Comparison of ENCODE assay signal across 8 mouse cellular contexts in the genomic region with DNA sequence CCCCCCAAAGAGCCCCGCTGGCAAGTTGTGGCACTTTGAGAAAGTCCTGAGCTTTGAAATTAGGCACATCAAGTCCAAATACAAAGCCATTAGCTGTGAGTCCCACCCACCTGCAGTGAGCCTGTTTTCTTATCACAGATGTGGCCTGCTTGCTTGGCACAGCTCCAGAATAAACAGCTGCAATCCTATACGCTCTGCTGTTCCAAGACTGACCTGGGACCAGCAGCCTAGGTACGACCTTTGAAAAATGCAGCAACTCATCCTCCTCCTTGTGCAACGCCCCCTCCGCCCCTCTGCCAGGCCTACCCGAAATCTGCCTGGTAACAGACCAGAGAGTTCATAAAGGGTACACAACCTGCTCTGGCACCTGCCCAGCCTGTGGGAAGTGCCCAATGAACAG.
DNase-seq lines count a peak whose midpoint lies in the region; ATAC-seq and TF ChIP-seq lines count a peak whose summit lies in the region.

No protein-coding gene starts in this region.

- peak overlapping the region; percentile 37; the same call in 1 of the 2 replicates for H3K27ac ChIP-seq in forebrain, embryonic 11.5 days (ENCODE audit: low read depth, low read length)
- H3K27ac ChIP-seq in liver, adult 2 months (replicated peaks; ENCODE audit: insufficient read depth, low read depth, low read length), result peak overlapping the region; percentile 9
- H3K27ac ChIP-seq in neural tube, embryonic 12.5 days, result no peak overlapping the region
- H3K27ac ChIP-seq in left cerebral cortex, adult 2 months, result no peak overlapping the region

- no peaks in the 10 kb centered on the region for H3K79me2 ChIP-seq in liver, adult 2 months (ENCODE audit: control insufficient read depth, insufficient read depth, low read length)

- WGBS in forebrain, embryonic 11.5 days, result 39% methylated on average over 6 of the region's 6 CpGs
- 23% methylated on average over 6 of the region's 6 CpGs for WGBS in liver, adult 2 months
- 48% methylated on average over 6 of the region's 6 CpGs for WGBS in neural tube, embryonic 12.5 days

- no peak for TF ChIP-seq POLR2A in liver, adult 2 months (IDR thresholded peaks at IDR 0.05; ENCODE audit: extremely low read depth, insufficient read depth, low read length)

- H3K4me2 ChIP-seq in forebrain, embryonic 11.5 days (ENCODE audit: low read depth, low read length, severe bottlenecking), result no peak overlapping the region
- peak overlapping the region; percentile 37; the same call in 1 of the 2 replicates for H3K4me2 ChIP-seq in neural tube, embryonic 12.5 days (replicated peaks)

- H3K4me1 ChIP-seq in forebrain, embryonic 11.5 days (replicated peaks; ENCODE audit: control insufficient read depth, insufficient read depth, low read length), result peaks cover 7% of the 10 kb centered on the region; the same call in 1 of the 2 replicates
- peaks cover 5% of the 10 kb centered on the region for H3K4me1 ChIP-seq in liver, adult 2 months (ENCODE audit: control insufficient read depth, insufficient read depth, low read length)
- peaks cover 19% of the 10 kb centered on the region for H3K4me1 ChIP-seq in neural tube, embryonic 12.5 days

- ATAC-seq in forebrain, embryonic 11.5 days (replicated peaks; ENCODE audit: low FRiP score), result peak; percentile 57
- peak; percentile 66 for ATAC-seq in neural tube, embryonic 12.5 days (ENCODE audit: low FRiP score, low read depth)

- no peaks in the 10 kb centered on the region for H3K9me3 ChIP-seq in forebrain, embryonic 11.5 days (ENCODE audit: control insufficient read depth, low read length)
- no peaks in the 10 kb centered on the region for H3K9me3 ChIP-seq in neural tube, embryonic 12.5 days

- intact Hi-C loops in heart, postnatal 14 days (cut with DNase I), result no loop called here
- intact Hi-C loops in left cerebral cortex, adult 2 months (cut with DNase I), result no loop called here

- peak overlapping the region; percentile 27; the same call in 1 of the 2 replicates for H3K9ac ChIP-seq in forebrain, embryonic 11.5 days (ENCODE audit: low read length)
- H3K9ac ChIP-seq in liver, adult 2 months (ENCODE audit: low read depth, low read length), result no peak overlapping the region
- no peak overlapping the region for H3K9ac ChIP-seq in neural tube, embryonic 12.5 days

- no peak for TF ChIP-seq CTCF in liver, adult 2 months (IDR thresholded peaks at IDR 0.05; ENCODE audit: low read depth, low read length)
- TF ChIP-seq CTCF in left cerebral cortex, adult 2 months (IDR thresholded peaks at IDR 0.05), result no peak

- H3K27me3 ChIP-seq in forebrain, embryonic 11.5 days (ENCODE audit: control insufficient read depth, insufficient read depth, low read length), result no peaks in the 10 kb centered on the region
- no peaks in the 10 kb centered on the region for H3K27me3 ChIP-seq in liver, adult 2 months (ENCODE audit: control insufficient read depth, insufficient read depth, low read length)
- H3K27me3 ChIP-seq in neural tube, embryonic 12.5 days (replicated peaks), result no peaks in the 10 kb centered on the region

- no peaks in the 10 kb centered on the region for H3K36me3 ChIP-seq in forebrain, embryonic 11.5 days (ENCODE audit: control insufficient read depth, insufficient read depth, low read length)
- H3K36me3 ChIP-seq in liver, adult 2 months (ENCODE audit: control insufficient read depth, insufficient read depth, low read length), result no peaks in the 10 kb centered on the region
- H3K36me3 ChIP-seq in neural tube, embryonic 12.5 days, result no peaks in the 10 kb centered on the region

- H3K4me3 ChIP-seq in forebrain, embryonic 11.5 days (ENCODE audit: low read depth, low read length), result no peak overlapping the region
- H3K4me3 ChIP-seq in liver, adult 2 months (ENCODE audit: insufficient read depth, low read depth, low read length), result no peak overlapping the region
- H3K4me3 ChIP-seq in neural tube, embryonic 12.5 days, result no peak overlapping the region
- H3K4me3 ChIP-seq in left cerebral cortex, adult 2 months, result no peak overlapping the region

- peak; percentile 11 for DNase-seq in 416B (ENCODE audit: low read depth)
- peak; percentile 66 for DNase-seq in forebrain, embryonic 11.5 days (ENCODE audit: low spot score)
- peak; percentile 37 to 60 for DNase-seq in heart, postnatal 14 days
- peak; percentile 86 for DNase-seq in liver, adult 2 months (ENCODE audit: extremely low read depth, low read depth, low spot score)
- no peak for DNase-seq in left cerebral cortex, adult 2 months (ENCODE audit: extremely low spot score in 1 of 2, low spot score in 2 of 2)
- no peak for DNase-seq in cerebellum, adult 8-10 months
- DNase-seq in thymus, postnatal 10 days (ENCODE audit: low spot score in 2 of 2), result no peak

Comparison
In these comparisons a context has a peak if more than half of its experiments do, and no peak if none do; other contexts are left out.
1. DNase-seq: peak in 416B (single experiment), forebrain, embryonic 11.5 days (single experiment), heart, postnatal 14 days (2 of 2) and liver, adult 2 months (single experiment); none in left cerebral cortex, adult 2 months (0 of 2), cerebellum, adult 8-10 months (single experiment) and thymus, postnatal 10 days (0 of 2).
2. H3K27ac ChIP-seq: peak in forebrain, embryonic 11.5 days (single experiment) and liver, adult 2 months (single experiment); none in neural tube, embryonic 12.5 days (single experiment) and left cerebral cortex, adult 2 months (single experiment).